Mouse (Mus musculus): ENCODE results near the gene Slc7a3. TPM values are rescaled to one million over a fixed set of nuclear protein-coding genes. Genes with fewer than 3 reads are reported as not detected.
A peak's percentile ranks its signal among the peaks of the same experiment; 100 is the strongest.
"Not testable (repeated sequence)": the region's sequence is repeated elsewhere in the genome, so short reads cannot be mapped to it uniquely, and the experiment has no call there.

The Slc7a3 gene
- 1 to 10 TPM; 4.9 to 5.4 TPM for total RNA-seq (2021)
- long read RNA-seq, experiment 1, partial matches to known transcripts: 2 of 7 reads
- long read RNA-seq, experiment 1, other reads (novel, unspliced or antisense): 2 of 7 reads
- long read RNA-seq, experiment 2, partial matches to known transcripts: 1 of 3 reads
- long read RNA-seq, experiment 2, other reads (novel, unspliced or antisense): 2 of 3 reads

DNA sequence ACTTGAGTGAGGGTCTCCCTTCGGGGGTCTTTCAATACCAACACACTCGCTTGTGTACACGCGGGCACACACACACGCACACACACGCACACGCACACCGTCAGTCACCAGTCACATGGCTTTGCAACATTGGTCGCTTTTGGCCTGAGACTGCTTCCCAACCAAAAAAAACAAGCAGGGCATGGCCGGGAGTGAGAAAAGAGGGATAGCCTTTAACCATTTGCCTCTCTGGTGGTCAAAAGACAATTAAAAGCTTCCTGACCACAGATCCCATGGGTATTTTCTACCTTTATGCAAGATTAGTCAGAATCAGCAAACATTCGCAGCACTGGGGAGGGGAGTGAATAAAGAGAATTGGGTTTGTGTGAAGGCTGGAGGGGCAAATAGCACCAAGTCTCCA is at the start of gene Slc7a3:
Slc7a3 (minus strand) TSS at position 101 of the 400 bp plus-strand sequence.
- DNase-seq (ENCODE audit: low spot score in 2 of 2): no peak
- H3K27ac ChIP-seq: no peak within 1 kb of the TSS
- TF ChIP-seq CTCF (conservative IDR thresholded peaks at IDR 0.05): no peak
- peak within 1 kb of the TSS; percentile 44 for H3K4me3 ChIP-seq

GRCm38 (mm10) chrX:101131992-101132791 is 46.4 kb upstream of the Slc7a3 start:
- Histone ChIP-seq H3K4me3 (peak overlapping the region; percentile 52), H3K27ac (peak overlapping the region; percentile 67; the same call in 1 of the 2 replicates)
- peak; percentile 81 for TF ChIP-seq CTCF (conservative IDR thresholded peaks at IDR 0.05)
- DNase-seq (ENCODE audit: low spot score in 2 of 2): peak in 1 of 2 experiments; percentile 14

DNA sequence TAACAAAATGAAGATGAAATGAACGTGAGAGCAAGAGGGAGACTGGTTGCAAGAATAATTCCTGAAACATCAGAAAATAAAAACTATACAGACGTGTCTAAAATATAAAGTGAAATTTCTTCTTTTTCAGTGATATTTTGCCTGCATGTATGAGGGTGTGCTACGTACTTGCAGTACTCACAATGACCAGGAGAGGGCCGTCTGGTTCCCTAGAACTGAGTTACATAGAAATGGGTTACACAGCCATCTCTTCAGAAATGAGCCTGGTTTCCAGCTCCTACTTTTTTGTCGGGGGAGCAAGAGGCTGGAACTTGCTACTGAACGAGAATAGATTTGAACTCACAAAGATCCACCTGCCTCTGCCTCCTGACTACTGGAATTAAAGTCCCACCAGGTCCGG is 45.2 kb upstream of the Slc7a3 start:
- DNase-seq (ENCODE audit: low spot score in 2 of 2): peak; percentile 47 to 71
- Histone ChIP-seq H3K4me3 (no peak overlapping the region), H3K27ac (no peak overlapping the region)
- peak; percentile 88 for TF ChIP-seq CTCF (conservative IDR thresholded peaks at IDR 0.05)

GRCm38 (mm10) chrX:101128559-101128958 is 42.7 kb upstream of the Slc7a3 start:
- no peak for TF ChIP-seq CTCF (conservative IDR thresholded peaks at IDR 0.05)
- no peak for DNase-seq (ENCODE audit: low spot score in 2 of 2)
- Histone ChIP-seq H3K4me3 (no peak overlapping the region), H3K27ac (no peak overlapping the region)

DNA sequence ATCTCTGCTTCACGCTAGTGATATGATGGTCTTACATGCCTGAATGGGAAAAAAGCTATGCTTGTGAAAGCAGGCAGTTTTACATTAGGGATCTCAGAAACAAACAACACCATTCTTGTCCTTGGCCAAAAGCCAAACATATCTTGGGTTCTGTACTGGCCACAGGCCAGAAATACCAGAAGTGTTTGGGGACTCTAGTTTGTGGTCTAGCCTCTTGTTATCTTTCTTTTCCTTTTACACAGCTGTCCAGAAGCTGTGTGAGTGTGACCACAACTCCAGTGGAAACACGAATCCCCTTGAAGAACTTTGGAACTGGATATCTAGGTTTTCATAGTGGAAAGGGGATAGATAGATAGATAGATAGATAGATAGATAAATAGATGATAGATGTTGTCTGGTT is 41.2 kb upstream of the Slc7a3 start:
- no peak for TF ChIP-seq CTCF (conservative IDR thresholded peaks at IDR 0.05)
- H3K4me3 ChIP-seq: no peak overlapping the region
- no peak overlapping the region for H3K27ac ChIP-seq
- DNase-seq (ENCODE audit: low spot score in 2 of 2): no peak

GRCm38 (mm10) chrX:101126474-101126955 is 40.7 kb upstream of the Slc7a3 start:
- TF ChIP-seq CTCF (conservative IDR thresholded peaks at IDR 0.05): no peak
- Histone ChIP-seq H3K27ac (no peak overlapping the region), H3K4me3 (no peak overlapping the region)
- no peak for DNase-seq (ENCODE audit: low spot score in 2 of 2)

- no peak for DNase-seq (ENCODE audit: low spot score in 2 of 2)
- H3K4me3 ChIP-seq: no peak overlapping the region
- peak; percentile 67 for TF ChIP-seq CTCF (conservative IDR thresholded peaks at IDR 0.05)
- no peak overlapping the region for H3K27ac ChIP-seq
Measured at GRCm38 (mm10) chrX:101120546-101120945, 34.7 kb upstream of the Slc7a3 start.

- H3K27ac ChIP-seq; DNase-seq (ENCODE audit: low spot score in 2 of 2): not testable (repeated sequence)
- H3K4me3 ChIP-seq: peak overlapping the region; percentile 44
Measured at GRCm38 (mm10) chrX:101085211-101085610, 609 bp downstream of the Slc7a3 start.

- no peak overlapping the region for H3K4me3 ChIP-seq
- H3K27ac ChIP-seq: no peak overlapping the region
- DNase-seq (ENCODE audit: low spot score in 2 of 2): no peak
- no peak for TF ChIP-seq CTCF (conservative IDR thresholded peaks at IDR 0.05)
Measured at GRCm38 (mm10) chrX:101084192-101084591, 1.6 kb downstream of the Slc7a3 start.

DNA sequence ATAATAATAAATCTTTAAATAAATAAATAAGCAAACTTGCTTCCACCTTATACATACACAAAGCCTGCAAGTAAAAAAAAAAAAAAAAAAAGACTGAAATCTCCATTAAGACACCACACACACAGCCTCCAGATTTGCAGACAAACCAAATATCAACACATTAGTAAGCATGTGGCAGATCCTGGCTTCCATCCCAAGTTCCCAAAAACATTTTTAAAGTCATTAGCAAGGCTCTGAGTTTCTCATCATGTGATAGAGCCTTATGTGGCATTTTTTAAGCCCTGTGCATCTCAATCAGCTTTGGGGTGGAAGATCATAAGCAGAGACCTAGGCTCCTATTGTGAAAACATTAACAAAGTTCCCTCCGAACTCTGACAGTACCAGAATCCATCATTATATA is 20.6 kb downstream of the Slc7a3 start:
- Histone ChIP-seq H3K4me3 (no peak overlapping the region), H3K27ac (no peak overlapping the region)
- no peak for DNase-seq (ENCODE audit: low spot score in 2 of 2)
- no peak for TF ChIP-seq CTCF (conservative IDR thresholded peaks at IDR 0.05)

GRCm38 (mm10) chrX:101063503-101063902 is 22.3 kb downstream of the Slc7a3 start:
- Histone ChIP-seq H3K27ac (no peak overlapping the region), H3K4me3 (no peak overlapping the region)
- TF ChIP-seq CTCF (conservative IDR thresholded peaks at IDR 0.05): no peak
- DNase-seq (ENCODE audit: low spot score in 2 of 2): peak; percentile 3 to 21

DNA sequence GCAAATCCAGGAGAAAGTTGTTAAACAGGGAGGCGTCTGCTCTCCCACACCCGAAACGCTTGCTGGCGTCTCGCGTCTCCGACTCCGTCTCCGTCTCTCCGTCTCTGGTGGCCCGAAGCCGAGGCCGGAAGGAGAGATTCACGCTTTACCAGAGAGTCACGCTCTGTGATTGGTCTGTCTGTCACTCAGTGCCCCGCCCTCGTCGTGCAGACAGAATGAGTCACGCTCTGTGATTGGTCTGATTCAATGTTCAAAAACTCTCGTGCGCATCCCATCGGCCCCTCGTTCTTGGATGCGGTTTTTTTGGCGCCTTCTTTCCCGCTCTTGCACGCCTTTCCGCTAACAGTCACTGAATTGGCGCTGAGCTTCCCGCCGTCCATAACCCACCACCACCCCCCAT is 26.3 kb downstream of the Slc7a3 start, which contains the start of gene Tex11:
Tex11 (minus strand) TSS at position 127 of the 400 bp plus-strand sequence.
- Histone ChIP-seq H3K27ac (no peak within 1 kb of the TSS), H3K4me3 (no peak within 1 kb of the TSS)
- DNase-seq (ENCODE audit: low spot score in 2 of 2): no peak
- no peak for TF ChIP-seq CTCF (conservative IDR thresholded peaks at IDR 0.05)

Other genes starting within 250 kb of the Slc7a3 start
- gene Tex11, start 26.4 kb downstream of the Slc7a3 start, total RNA-seq (2021): under 1 TPM in 1 of 2 experiments, not detected in 1; 0.15 TPM
- 10 to 100 TPM; 82.6 to 98.8 TPM for gene Snx12, start 136.5 kb upstream of the Slc7a3 start, total RNA-seq (2021)
- 10 to 100 TPM; 19.8 to 24.0 TPM for gene Foxo4, start 168.5 kb upstream of the Slc7a3 start, total RNA-seq (2021)
- not detected for gene Gm614, start 178.0 kb upstream of the Slc7a3 start, total RNA-seq (2021)
- gene Il2rg, start 182.2 kb upstream of the Slc7a3 start, total RNA-seq (2021): 1 to 10 TPM in 1 of 2 experiments, under 1 TPM in 1; 0.83 to 1.2 TPM
- not detected for gene Gm20489, start 183.0 kb upstream of the Slc7a3 start, total RNA-seq (2021)
- gene Med12, start 188.0 kb upstream of the Slc7a3 start, total RNA-seq (2021): 10 to 100 TPM; 29.5 to 36.6 TPM
- gene Nlgn3, start 213.1 kb upstream of the Slc7a3 start, total RNA-seq (2021): 100 to 1,000 TPM; 178 to 182 TPM

Data from layer of hippocampus, adult 2 months (tissue).